Mouse (Mus musculus) layer of hippocampus, postnatal 10 days (tissue): ENCODE data around the gene Ntrk3. TPM values are rescaled to one million over a fixed set of nuclear protein-coding genes. Genes with fewer than 3 reads are reported as not detected.

ENCODE experiments used
- DNase-seq, 2 experiments: peaks; one replicate each; pipeline ENCODE4 v3.0.0; 2021; ENCODE audit warnings: low spot score in 2 of 2
- total RNA-seq, 2 experiments: library from RNA; stranded (reverse); gene quantifications; 2 replicates each; pipeline ENCODE4 v1.2.3; 2021

Ntrk3 gene
- total RNA-seq, 2 experiments from 2014 or later, result 173 to 199 TPM

GRCm38 (mm10) chr7:78443373-78444036 is 294.3 kb downstream of the Ntrk3 start:
- no peak for DNase-seq

- DNase-seq, result no peak
These were observed 296.1 kb downstream of the Ntrk3 start for GRCm38 (mm10) chr7:78441706-78442105.

DNA sequence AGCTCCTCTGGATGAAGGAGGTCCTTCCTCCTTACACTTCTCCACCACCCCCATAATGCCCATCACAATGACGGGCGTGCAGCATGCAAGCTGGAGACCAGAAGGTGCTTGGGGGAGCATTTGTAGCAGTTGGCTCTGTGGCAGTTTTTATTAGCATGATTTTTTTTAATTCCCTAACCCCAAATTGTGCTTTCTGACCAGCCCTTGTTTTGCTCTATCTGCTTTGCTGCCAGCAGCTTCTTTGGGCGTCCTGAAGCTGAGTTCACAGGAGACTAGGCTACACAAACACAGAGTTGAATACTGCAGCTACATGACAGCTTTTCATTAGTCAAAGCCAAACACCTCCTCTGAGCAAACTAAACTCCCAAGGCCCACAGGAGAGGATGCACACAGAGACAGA is 296.9 kb downstream of the Ntrk3 start:
- peak in 1 of 2 experiments; percentile 20 for DNase-seq

- no peak for DNase-seq
These were observed 297.3 kb downstream of the Ntrk3 start for GRCm38 (mm10) chr7:78440476-78440875.

DNA sequence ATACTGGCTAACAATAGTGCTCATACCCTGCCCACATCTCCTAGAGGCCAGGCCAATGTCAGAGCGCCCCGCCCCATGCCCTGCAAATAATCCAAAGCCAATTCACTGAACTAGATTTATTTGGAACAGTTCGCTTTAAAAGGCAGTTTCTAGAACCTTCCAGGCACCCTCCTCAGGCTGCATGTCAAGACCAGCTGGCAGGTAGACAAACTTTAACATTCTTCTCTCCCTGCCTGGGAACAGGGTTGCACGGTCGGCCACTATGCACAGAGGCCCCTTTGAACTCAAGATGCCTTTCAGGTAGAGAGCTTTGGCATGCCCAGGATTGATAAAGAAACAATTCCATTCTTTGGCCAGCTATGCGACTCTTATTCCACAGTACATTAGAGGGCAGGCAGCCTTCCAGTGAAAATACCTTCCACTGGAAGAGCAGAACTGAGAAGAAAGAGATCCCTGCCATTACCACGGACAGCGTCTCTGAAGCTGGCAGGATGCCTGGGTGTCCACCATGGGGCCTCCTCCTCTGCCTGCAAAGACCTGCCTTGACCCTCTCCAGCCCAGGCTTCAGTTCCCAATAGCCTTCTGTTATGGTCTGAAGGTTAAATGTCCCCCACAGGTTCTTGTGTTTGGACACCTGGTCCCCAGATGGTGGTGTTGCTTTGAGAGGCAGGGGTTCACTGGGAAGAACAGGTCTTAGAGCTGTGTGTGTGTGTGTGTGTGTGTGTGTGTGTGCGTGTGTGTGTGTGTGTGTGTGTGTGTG is 298.3 kb downstream of the Ntrk3 start:
- peak; percentile 35 to 52 for DNase-seq

GRCm38 (mm10) chr7:78433617-78434144 is 304.1 kb downstream of the Ntrk3 start:
- DNase-seq, result peak in 1 of 2 experiments; percentile 29

DNA sequence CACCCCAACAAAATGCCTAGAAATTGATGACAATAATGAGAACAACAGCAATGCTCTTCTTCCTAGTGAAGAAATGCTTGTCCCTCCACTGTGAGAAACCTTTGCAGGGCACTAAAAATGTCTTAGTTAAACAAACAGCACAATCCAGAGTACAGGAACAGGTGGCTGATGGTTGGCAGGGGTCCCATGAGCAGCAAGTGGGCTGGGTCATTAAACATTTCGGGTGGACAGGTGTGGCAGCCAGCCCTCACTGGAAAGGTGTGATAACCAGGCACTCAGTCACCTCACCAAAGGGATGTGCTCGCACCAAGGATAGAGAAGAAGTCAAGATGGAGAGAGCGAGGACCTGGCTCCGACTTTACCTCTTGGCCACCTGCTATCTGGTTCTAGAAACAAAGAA is 306.2 kb downstream of the Ntrk3 start:
- DNase-seq, result no peak

DNA sequence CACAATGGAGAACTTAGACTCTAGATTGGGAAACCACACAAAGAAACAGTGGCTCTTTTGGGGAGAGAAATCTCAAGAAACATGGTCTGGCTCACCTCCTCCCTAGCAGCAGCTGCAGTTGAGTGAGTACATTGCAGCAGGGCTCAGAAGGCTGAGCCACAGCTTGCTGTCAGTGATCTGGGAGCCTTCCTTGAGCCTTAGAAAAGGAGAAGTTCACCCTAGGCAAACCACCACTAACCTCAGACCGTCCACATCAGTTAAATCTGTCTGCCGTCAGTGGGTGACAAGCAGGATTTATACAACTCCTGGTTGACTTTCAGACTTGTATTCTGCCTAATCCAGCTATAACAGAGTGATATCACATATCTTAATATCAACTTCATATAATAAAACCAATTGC is 325.6 kb downstream of the Ntrk3 start:
- DNase-seq, result no peak

GRCm38 (mm10) chr7:78409970-78410369 is 327.8 kb downstream of the Ntrk3 start:
- peak in 1 of 2 experiments; percentile 12 for DNase-seq

DNA sequence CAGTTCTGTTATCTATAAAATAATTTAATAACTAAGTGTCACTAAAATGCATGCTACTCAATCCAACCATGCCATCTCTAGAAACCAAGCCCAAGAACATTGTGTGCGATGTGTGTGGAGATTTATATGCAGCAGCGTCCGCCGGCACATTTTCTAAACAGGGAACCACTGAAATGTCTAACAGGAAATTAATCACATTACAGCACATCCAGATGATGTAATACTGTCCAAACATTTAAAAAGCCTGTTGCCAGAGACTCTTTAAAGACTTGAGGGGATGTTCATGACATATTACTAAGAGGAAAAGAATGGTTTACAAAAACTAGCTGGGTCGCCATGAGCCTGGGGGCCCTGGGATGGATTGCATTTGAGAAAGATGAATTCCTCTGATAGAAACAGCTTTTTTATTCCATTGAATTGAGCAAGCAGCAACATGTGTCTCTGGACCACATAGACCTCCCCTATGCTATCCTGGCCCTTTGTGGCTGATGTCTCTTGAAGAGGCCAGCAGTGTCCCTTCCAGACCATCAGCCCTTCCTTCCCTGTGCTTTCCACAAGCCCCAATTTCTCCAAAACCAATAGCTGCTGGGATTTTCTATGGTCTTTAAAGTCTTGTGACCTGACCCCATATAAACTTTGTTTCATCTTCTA is 331.0 kb downstream of the Ntrk3 start:
- DNase-seq, result no peak

DNA sequence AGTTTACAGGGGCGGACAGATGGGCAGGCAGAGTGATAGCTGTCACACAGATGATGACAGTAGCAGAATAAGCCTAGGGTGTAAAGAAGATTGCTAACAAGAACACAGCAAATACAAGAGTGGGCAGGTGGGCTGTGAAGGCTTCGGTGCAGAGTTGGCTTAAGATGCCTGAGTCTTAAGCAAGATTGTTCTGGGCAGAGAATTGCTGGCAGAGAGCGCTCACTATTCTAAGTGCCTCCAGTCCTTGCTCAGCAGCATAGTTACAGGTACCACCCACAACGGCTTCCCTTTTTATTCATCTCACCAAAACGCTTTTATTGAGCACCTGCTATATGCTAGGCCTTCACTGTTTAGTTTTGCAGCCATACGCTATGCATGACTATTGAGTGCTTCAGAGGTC is 333.3 kb downstream of the Ntrk3 start:
- DNase-seq, result no peak

- DNase-seq, result no peak
These were observed 335.3 kb downstream of the Ntrk3 start for GRCm38 (mm10) chr7:78402495-78402894.

DNA sequence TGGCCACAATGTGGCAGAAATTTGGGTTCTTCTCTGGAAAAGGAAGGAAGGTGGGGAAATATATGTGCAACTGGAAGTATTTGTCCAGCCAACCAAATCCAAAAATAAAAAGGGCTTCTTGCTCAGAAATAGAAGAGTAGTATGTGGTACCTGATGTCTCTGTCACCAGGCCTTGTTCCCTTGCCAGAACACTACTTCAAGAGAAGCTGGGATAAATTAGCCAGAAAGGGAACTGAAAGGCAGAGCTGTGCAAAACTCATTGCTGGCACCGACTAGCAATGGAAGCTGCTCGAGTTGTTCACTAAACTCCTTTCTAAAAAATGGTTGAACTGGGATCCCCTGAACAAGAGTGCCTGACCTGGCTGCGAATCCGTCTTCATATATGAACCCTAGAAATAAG is 337.6 kb downstream of the Ntrk3 start:
- no peak for DNase-seq

DNA sequence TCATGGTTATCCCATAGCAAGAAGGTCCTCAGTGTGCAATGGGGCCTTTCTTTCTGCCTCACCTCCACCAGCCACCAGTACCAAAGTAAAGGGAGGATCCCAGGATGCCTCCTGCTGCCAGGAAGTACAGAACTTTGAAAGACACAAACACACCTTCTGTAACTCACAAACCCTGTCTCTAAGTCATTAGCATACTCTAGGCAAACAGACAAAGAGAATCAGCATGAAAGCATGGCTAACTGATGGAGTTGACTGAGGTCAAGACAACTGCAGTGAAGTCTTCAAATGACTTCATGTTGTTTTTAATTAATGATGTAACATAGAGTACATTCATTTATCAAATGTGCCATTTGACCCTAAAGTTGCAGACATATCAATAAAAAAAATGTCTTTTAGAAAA is 339.4 kb downstream of the Ntrk3 start:
- no peak for DNase-seq

DNA sequence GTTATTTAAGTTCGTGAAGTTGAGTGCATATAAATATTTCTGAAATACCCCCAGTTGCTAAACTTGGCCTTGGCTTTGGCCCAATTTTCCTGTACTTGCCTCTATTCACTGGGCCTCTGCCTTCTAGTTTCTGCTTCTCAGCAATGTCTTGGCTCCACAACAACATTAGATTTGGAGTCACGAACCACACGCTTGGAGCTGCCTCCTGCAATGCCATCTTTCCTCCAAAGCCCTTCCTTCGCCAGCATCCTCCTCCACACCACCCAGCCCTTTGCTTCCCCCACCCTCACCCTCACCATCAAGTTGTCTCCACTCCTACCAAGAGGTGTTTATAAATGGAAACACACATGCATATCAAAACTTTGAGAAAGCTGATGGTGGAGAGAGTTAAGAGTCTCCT is 340.6 kb downstream of the Ntrk3 start:
- DNase-seq, result no peak

GRCm38 (mm10) chr7:78390019-78390418 is 347.8 kb downstream of the Ntrk3 start:
- peak; percentile 53 to 57 for DNase-seq

DNA sequence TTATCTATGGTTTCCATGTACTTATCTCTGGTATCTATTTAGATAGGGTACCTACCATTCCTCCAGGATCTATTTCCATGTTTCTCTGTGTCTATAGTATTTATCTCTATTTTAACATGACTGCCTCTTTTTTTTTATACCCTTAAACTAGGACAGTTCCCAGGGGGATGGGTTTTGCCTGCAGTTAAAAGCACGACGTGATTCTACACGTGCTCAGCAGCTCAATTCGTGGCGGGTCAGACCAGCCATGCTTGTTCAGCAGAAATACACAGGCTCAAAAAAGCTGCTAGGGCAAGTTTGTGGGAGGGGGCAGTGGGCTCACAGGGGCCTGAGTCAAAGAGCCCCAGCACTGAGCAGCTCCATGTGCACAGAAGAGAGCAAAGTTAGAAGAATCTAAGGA is 349.7 kb downstream of the Ntrk3 start:
- no peak for DNase-seq

GRCm38 (mm10) chr7:78385971-78386370 is 351.8 kb downstream of the Ntrk3 start:
- peak; percentile 35 to 65 for DNase-seq

GRCm38 (mm10) chr7:78384111-78384510 is 353.7 kb downstream of the Ntrk3 start:
- DNase-seq, result no peak

DNA sequence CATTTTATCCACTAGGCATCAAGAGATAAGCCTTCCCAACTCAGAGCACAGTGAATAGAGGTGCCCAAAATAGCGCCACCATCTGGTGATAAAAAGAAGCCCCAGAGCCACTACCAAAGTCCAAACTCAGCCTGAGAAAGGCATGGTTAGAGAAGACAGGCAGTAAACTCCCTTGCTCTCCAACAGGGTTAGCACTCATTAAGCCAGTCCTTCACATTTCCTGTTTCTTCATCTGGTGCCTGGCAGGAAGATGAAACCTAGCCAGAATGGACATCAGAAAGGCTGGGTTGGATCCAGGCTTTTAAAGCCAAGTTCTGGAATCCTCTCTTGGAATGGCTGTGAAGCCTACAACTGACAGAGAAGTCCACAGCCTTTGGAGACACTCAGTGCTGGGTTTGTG is 355.7 kb downstream of the Ntrk3 start:
- DNase-seq, result no peak

- no peak for DNase-seq
These were observed 358.0 kb downstream of the Ntrk3 start for GRCm38 (mm10) chr7:78379784-78380183.

DNA sequence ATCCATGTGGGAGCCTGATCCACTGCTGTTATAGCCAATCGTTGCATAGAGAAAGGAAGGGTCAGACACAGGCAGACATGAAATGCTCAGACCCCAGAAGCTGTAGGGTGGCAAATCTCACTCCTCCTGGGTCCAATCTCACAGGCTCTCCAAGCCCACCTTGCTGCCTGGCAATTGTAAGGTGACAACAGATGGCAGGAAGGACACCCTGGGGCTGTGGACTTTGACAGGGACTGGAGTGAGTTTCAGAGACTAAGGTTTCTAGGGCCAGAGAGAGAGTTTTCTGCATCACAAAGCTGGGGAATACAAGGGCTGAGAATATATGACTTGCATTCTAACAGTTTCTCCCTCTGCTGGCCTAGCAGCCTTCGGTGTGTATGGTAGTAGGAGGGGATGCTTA is 359.5 kb downstream of the Ntrk3 start:
- DNase-seq, result no peak
